Mouse (Mus musculus): ENCODE results near the gene Ssbp2. TPM values are rescaled to one million over a fixed set of nuclear protein-coding genes. Genes with fewer than 3 reads are reported as not detected.

Ssbp2 gene
- polyA plus RNA-seq, 1 experiment from 2014 or later: 4.6 TPM

DNA sequence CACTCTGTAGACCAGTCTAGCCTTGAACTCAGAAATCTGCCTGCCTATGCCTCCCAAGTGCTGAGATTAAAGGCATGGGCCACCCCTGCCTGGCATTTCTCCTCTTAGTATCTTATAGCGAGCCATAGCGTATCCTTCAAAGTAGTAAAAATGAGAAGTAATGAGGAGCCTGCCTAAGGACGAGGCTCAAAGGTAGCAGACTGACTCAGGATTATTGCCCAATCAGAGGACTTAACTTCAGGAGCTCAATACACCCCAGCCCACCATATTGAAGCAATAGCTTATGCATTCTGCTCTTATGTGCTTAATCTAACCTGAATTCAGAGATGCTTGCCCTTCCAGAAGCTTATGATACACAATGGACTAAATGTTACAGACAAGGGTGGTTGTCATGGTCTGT is 7.8 kb upstream of the Ssbp2 start:
- Histone ChIP-seq H3K4me3 (ENCODE audit: inconsistent target) (no peak overlapping the region), H3K79me2 (ENCODE audit: inconsistent target) (no peaks in the 10 kb centered on the region), H3K27ac (0 out of 2 replicates have a peak overlapping the region, but pooled peaks have one; percentile 5), H3K36me3 (ENCODE audit: inconsistent target) (no peaks in the 10 kb centered on the region)
- 52% methylated on average over 3 of the region's 3 CpGs for WGBS (ENCODE audit: missing documents)

DNA sequence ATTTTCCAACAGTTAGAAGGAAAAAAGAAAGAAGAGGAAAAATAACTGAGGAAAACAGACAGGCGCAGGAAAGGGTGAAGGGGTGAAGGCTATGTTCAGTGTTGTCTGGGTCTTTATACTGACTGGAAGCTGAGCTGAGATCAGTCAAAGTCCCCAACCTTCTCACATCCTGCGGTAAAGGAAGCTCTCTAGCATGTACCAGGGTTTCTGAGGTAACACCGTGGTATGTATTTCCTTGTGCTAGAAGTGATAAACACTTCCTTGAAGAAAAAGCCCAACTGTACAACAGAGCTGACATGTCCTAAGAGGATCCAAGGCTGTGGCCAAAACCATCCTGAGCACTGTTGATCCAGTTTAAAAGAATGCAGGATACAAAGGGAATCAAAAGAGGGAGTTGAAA is 6.8 kb upstream of the Ssbp2 start:
- no peaks in the 10 kb centered on the region for H3K36me3 ChIP-seq (ENCODE audit: inconsistent target)
- no peaks in the 10 kb centered on the region for H3K79me2 ChIP-seq (ENCODE audit: inconsistent target)
- no peak overlapping the region for H3K27ac ChIP-seq
- 67% methylated on average over 3 of the region's 3 CpGs for WGBS (ENCODE audit: missing documents)
- H3K4me3 ChIP-seq (ENCODE audit: inconsistent target): no peak overlapping the region

DNA sequence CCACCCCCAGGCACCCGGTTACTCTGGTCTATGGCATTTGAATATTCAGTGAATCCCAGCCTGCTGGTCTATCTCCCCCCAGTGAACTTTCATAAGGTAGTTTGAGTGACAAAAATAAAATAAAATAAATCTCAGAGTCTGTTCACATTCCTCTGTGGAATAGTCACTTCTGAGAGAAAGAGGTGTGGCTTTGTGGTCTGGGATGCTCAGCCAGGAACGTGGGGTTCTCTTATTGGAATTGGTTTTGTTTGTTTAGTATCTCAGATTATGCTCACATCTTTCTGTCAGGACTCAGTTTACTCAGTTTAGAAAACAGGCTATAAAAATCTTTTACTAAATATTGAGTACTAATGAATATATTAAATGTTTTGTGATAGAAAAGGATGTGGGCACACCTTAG is 4.0 kb upstream of the Ssbp2 start:
- Histone ChIP-seq H3K27ac (no peak overlapping the region), H3K4me3 (ENCODE audit: inconsistent target) (no peak overlapping the region), H3K79me2 (ENCODE audit: inconsistent target) (no peaks in the 10 kb centered on the region), H3K36me3 (ENCODE audit: inconsistent target) (no peaks in the 10 kb centered on the region)
- 85% methylated on average over 2 of the region's 2 CpGs for WGBS (ENCODE audit: missing documents)

DNA sequence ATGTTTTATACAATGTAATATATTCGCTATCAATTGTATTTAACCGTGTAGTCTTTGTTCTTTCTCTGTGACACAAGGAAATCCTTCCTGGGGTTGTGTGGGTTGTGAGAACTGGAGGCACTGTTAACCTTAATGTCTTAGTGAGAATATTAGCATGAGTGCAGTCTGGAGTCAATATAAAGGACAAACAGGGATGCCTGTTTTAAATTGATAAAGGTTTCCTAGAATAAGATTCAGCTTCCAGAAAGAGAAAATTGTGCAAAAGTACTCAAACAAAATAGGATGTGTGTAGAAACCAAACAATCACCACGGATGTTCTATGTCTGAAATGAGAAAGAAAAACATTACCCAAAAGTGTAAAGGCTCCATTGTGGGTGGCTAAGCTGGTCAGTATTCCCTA is 3.3 kb upstream of the Ssbp2 start:
- H3K27ac ChIP-seq: no peak overlapping the region
- 84% methylated on average over 3 of the region's 3 CpGs for WGBS (ENCODE audit: missing documents)

DNA sequence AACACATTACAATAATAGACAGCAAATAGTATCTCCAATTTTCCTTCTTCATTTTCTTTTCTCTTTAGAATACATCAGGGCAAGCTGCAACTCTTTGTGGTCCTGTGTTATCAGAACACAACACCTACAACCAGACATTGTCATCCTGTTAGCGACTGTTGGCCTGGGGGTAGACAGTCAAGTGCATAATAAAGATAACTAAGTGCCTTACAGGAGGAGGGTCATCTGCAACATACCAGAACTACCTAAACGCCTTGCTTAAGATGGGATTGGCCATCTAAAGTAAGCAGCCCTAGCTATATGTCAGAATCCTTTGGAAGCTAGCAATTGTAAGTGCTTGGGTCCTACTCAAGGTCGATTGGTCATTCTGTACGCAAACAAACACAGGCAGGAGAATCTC is 2.1 kb upstream of the Ssbp2 start:
- no peaks in the 10 kb centered on the region for H3K36me3 ChIP-seq (ENCODE audit: inconsistent target)
- H3K79me2 ChIP-seq (ENCODE audit: inconsistent target): no peaks in the 10 kb centered on the region
- WGBS (ENCODE audit: missing documents): 95% methylated on average over 4 of the region's 4 CpGs
- H3K27ac ChIP-seq: no peak overlapping the region
- H3K4me3 ChIP-seq (ENCODE audit: inconsistent target): no peak overlapping the region

More for the DNA sequence above, 3.3 kb upstream of the Ssbp2 start:
- no peaks in the 10 kb centered on the region for H3K36me3 ChIP-seq (ENCODE audit: inconsistent target)
- no peak overlapping the region for H3K4me3 ChIP-seq (ENCODE audit: inconsistent target)
- no peaks in the 10 kb centered on the region for H3K79me2 ChIP-seq (ENCODE audit: inconsistent target)

DNA sequence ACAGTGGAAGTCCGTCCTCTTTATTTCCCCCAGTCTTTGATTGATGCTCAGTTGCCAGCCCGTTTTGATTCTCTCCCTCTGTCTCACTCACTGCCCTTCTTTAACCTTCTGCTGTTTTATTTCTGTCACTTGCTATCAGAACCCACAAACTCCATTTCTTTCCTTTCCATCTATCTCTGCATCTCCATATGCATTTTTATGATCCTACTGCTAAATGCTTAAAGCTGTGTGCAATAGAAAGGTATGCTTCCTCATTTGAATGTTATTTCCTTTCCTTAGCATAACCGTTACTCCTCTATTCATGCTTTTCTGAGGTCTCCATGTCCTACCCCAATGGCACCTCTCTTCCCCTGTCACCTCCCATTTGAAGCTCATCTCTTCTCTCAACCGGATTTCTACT is 594 bp upstream of the Ssbp2 start:
- Histone ChIP-seq H3K79me2 (ENCODE audit: inconsistent target) (no peaks in the 10 kb centered on the region), H3K36me3 (ENCODE audit: inconsistent target) (no peaks in the 10 kb centered on the region), H3K27ac (no peak overlapping the region), H3K4me3 (ENCODE audit: inconsistent target) (no peak overlapping the region)
- 56% methylated on average over 4 of the region's 4 CpGs for WGBS (ENCODE audit: missing documents)

DNA sequence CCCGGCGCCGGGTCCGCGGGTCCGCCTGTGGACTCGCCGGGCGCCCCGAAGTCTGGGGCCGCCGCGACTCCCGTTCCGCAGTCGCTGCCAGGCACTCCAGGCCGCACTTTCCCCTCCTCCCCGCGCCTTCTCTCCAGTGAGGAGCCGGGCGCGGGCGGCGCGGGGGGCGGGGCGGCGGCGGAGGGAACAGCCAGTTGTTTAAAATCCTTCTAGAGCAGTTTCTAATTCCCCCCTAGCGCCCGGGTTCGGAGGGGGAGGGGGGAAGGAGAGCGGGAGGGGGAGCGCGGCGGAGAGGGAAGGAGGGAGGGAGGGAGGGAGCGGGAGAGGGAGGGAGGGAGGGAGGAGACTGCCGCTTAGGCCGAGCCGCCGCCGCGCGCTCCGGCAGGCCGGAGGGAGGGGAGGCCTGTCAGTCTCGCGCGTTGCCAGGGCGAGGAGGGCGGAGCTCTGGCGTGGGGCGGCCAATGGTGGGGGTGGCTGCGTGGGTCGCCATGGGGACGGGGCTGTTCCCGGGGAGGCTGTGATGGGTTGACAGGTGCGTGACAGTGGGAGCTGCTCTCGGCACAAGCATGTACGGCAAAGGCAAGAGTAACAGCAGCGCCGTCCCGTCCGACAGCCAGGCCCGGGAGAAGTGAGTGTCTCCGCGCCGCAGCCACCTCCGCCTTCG is 670 bp downstream of the Ssbp2 start:
- no peaks in the 10 kb centered on the region for H3K79me2 ChIP-seq (ENCODE audit: inconsistent target)
- WGBS (ENCODE audit: missing documents): under 1% methylated on average over 31 of the region's 70 CpGs
- H3K36me3 ChIP-seq (ENCODE audit: inconsistent target): no peaks in the 10 kb centered on the region
- peak overlapping the region; percentile 68; the same call in 1 of the 2 replicates for H3K27ac ChIP-seq
- peak overlapping the region; percentile 31; the same call in 1 of the 2 replicates for H3K4me3 ChIP-seq (ENCODE audit: inconsistent target)

DNA sequence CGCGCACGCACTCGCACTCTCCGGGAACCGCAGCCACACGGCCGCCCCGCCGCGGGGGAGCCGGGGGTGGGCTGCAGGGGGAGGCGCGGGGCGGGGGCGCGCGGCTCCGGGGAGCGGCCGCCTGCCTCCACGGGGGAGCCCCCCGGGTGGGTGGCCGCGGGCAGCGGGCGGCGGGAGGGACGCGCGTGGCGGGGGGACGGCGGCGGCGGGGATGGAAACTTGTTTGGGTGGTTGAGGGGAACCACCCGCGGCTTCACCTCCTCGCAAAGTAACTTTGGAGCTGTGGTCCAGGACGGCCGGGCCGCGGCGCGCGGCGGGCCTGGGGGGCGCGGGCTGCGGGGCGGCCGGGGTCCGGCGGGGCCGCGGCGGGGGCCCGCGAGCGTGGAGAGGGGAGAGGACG is 1.2 kb downstream of the Ssbp2 start:
- no peak overlapping the region; the same call in 1 of the 2 replicates for H3K4me3 ChIP-seq (ENCODE audit: inconsistent target)
- no peak overlapping the region for H3K27ac ChIP-seq
- WGBS (ENCODE audit: missing documents): 2% methylated on average over 26 of the region's 61 CpGs

DNA sequence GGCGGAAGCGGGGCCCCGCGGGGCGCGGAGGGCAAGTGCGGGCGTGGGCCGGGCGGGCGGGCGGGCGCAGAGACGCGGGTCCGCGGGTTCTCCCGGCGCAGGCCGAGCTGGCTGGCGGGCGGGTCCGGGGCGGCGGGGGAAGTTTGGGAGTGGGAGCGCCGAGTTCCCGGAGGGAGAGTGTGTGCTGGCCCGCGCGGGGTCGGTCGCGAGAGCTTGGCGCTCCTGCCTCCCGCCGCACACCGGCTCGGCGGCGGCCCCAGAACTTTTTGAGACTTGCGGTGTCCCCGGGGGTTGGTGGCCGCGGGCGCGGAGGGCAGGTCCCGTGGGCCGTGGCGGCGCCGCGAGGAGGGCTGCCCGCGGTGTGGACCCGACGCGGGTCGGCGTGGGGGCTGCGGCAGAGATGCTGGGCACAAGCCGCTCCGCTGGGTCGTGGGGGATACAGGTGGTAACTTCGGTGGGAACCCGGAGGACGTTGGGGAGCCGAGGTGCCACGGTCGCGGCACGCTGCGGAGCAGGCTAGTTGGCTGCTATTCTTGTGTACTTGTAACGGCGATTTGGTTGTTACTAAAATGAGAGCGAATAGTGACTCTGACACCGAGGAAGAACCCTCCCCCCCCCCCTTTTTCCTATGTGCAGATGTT is 1.7 kb downstream of the Ssbp2 start:
- H3K4me3 ChIP-seq (ENCODE audit: inconsistent target): no peak overlapping the region; the same call in 1 of the 2 replicates
- no peaks in the 10 kb centered on the region for H3K36me3 ChIP-seq (ENCODE audit: inconsistent target)
- H3K79me2 ChIP-seq (ENCODE audit: inconsistent target): no peaks in the 10 kb centered on the region
- WGBS (ENCODE audit: missing documents): under 1% methylated on average over 58 of the region's 77 CpGs
- no peak overlapping the region for H3K27ac ChIP-seq

More for the DNA sequence above, 1.2 kb downstream of the Ssbp2 start:
- Histone ChIP-seq H3K36me3 (ENCODE audit: inconsistent target) (no peaks in the 10 kb centered on the region), H3K79me2 (ENCODE audit: inconsistent target) (no peaks in the 10 kb centered on the region)

DNA sequence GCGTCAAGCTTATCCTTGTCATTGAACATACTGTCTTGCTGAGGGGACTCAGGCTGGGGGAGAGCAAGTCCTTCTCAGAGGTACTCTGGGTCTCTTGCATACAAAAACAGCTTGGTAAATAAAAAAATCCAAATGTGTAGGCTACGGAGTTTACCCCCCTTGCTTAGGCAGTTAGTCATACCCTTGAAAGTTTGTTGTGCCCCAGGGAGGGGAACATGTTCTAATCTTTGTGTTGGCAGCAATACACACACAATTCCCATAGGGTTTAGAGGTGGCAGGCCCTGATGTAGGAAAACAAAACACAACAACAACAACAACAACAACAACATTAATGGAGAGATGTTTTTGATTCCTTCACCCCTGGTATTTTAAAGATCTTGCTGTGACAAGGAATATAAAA is 2.3 kb downstream of the Ssbp2 start:
- Histone ChIP-seq H3K27ac (no peak overlapping the region), H3K79me2 (ENCODE audit: inconsistent target) (no peaks in the 10 kb centered on the region), H3K36me3 (ENCODE audit: inconsistent target) (no peaks in the 10 kb centered on the region), H3K4me3 (ENCODE audit: inconsistent target) (no peak overlapping the region)
- WGBS (ENCODE audit: missing documents): 20% methylated on average over 2 of the region's 2 CpGs

DNA sequence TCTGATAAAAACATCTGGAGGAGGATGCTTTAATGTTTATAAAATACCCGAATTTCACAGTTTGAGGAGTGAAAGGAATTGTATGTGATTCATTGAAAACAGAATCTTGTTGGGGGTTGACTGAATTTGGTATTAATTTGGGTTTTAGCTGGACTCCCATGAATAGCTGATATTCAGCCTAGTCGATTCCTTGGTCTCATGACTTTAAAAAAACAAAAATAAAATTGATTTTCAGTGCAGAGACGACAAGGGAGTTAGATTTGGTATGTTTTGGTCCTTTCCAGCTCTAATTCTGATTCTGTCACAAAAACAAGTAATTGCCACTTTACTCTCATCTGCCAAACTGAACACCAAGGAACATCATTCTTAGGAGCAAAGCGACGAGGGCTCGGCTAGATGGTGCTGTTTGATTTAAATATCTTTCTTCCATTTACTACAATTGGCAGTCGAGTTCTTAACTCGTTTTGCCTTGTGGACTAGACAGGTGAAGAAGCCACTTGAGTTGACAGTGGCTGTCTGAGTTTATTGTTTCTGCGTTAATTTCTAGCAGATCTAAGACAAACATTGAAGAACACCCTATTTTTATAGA is 2.9 kb downstream of the Ssbp2 start:
- no peak overlapping the region for H3K27ac ChIP-seq
- no peaks in the 10 kb centered on the region for H3K79me2 ChIP-seq (ENCODE audit: inconsistent target)
- H3K36me3 ChIP-seq (ENCODE audit: inconsistent target): no peaks in the 10 kb centered on the region
- 23% methylated on average over 9 of the region's 9 CpGs for WGBS (ENCODE audit: missing documents)
- H3K4me3 ChIP-seq (ENCODE audit: inconsistent target): no peak overlapping the region

DNA sequence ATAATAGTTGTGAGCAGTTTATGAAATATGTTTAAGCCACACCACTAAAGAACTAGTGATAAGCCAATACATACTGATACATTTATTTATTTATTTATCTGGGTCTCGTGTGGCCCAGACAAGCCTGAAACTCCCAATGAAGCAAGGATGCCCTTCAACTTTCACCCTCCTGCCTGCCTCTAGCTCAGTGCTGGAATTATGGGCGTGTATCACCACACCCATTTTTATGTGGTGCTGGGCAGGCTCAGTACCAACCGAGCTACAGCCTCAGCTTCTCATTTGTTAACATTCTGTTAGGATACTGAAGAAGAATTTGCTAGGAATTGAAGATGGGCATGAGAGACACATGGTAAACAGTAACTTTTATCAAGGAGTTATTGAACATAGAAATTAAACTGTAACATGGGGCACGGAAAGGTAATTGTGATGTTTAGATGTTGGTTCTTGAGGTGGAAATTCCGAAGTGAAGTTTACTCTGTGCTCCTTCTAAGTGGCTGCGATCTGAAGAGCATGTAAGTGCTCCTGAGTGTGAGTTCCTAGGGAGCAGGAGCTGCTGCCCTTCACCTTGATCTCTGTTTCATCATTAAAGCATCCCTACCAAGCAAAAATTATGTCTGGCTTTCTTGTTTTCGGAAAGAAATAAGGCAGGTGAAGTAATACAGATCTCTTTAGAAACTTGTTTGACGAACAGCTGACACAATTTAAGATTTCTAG is 5.1 kb downstream of the Ssbp2 start:
- WGBS (ENCODE audit: missing documents): 91% methylated on average over 8 of the region's 8 CpGs
- Histone ChIP-seq H3K27ac (no peak overlapping the region), H3K4me3 (ENCODE audit: inconsistent target) (no peak overlapping the region), H3K79me2 (ENCODE audit: inconsistent target) (no peaks in the 10 kb centered on the region), H3K36me3 (ENCODE audit: inconsistent target) (no peaks in the 10 kb centered on the region)

DNA sequence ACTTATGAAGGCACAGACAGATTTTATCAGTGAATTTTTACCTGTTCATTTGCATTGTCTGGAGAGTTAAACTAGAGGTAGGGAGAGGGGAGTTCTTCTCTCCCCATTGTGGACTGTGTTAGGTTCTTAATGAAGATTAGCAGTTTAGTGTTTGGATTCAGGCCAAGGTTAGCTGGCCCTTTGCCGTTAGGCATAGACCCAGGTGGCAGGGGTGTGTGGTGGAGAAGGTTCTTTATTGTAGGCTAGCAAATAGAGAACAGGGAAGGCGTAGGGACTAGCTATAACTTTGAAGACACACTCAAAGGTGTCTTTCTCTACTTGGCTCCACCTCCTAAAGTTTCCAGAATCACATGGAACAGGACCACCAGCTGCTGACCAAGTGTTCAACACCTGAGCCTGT is 11.5 kb downstream of the Ssbp2 start:
- 66% methylated on average over 2 of the region's 2 CpGs for WGBS (ENCODE audit: missing documents)
- Histone ChIP-seq H3K79me2 (ENCODE audit: inconsistent target) (no peaks in the 10 kb centered on the region), H3K27ac (no peak overlapping the region), H3K36me3 (ENCODE audit: inconsistent target) (no peaks in the 10 kb centered on the region), H3K4me3 (ENCODE audit: inconsistent target) (no peak overlapping the region)

DNA sequence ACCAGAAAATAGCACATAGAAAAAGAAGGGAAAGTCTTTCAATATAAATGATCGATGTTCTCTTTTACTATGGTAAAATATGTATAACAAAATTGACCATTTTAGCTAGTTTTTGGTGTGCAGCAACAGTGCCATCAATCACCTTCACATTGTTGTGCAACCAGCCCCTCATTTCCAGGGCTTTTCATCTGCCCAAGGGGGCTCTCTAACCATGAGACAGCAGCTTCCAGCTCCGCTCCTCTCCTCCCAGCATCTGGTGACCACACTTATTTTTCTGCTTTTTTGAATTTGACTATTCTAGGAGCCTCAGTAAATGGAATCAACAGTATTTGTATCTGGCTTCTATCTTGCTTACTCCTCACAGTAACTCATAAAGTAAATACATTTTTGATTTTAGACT is 11.9 kb downstream of the Ssbp2 start:
- WGBS (ENCODE audit: missing documents): 86% methylated on average over 2 of the region's 2 CpGs
- H3K27ac ChIP-seq: no peak overlapping the region
- H3K4me3 ChIP-seq (ENCODE audit: inconsistent target): no peak overlapping the region
- no peaks in the 10 kb centered on the region for H3K79me2 ChIP-seq (ENCODE audit: inconsistent target)
- H3K36me3 ChIP-seq (ENCODE audit: inconsistent target): no peaks in the 10 kb centered on the region

DNA sequence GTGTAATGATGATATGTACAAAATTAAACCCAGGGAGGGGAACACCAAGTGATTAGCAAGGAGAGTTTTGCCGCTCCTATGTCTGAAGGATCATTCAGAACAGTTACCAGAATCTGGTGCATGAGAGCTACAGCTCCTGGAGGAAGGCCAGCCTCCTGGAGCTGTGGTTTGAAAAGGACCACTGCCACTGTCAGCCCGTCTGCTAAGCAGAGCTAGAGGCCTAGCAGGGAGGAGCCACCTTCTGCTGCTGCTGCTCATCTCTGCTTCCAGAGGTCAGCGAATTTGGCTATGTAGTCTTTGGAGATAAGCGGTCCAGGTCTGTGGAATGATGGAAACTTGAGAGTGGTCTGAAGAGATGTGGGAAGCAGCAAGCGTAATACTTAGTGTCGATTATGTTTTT is 13.4 kb downstream of the Ssbp2 start:
- WGBS (ENCODE audit: missing documents): 88% methylated on average over 6 of the region's 6 CpGs
- H3K79me2 ChIP-seq (ENCODE audit: inconsistent target): no peaks in the 10 kb centered on the region
- H3K4me3 ChIP-seq (ENCODE audit: inconsistent target): no peak overlapping the region
- no peak overlapping the region for H3K27ac ChIP-seq
- H3K36me3 ChIP-seq (ENCODE audit: inconsistent target): no peaks in the 10 kb centered on the region
